Mouse (Mus musculus) intestine, embryonic 14.5 days (tissue): ENCODE data around the gene Tsnax. TPM values are rescaled to one million over a fixed set of nuclear protein-coding genes. Genes with fewer than 3 reads are reported as not detected.

Experiments
- ATAC-seq: fragments of 200-750 bp; cut with Nextera tagmentation; replicated peaks from 2 replicates; pipeline ENCODE4 v1.8.0; 2017; ENCODE audit warnings: low read depth, moderate number of reproducible peaks, moderate TSS enrichment, moderate library complexity; ENCODE audit not compliant: low FRiP score, low TSS enrichment
- DNase-seq: peaks from one replicate; pipeline ENCODE4 v3.0.0-alpha.2; 2018; ENCODE audit warnings: low spot score
- H3K27ac ChIP-seq: fragments of 300-500 bp; sonication (generic); 2 replicates; pipeline ENCODE4 v1.5.1; 2014; ENCODE audit warnings: low read depth, mild to moderate bottlenecking, control low read depth
- H3K27me3 ChIP-seq: fragments of 300-500 bp; sonication (generic); replicated peaks from 2 replicates; pipeline ENCODE4 v1.6.1; 2014; ENCODE audit warnings: low read length, control low read depth; ENCODE audit not compliant: control insufficient read depth, insufficient read depth
- H3K36me3 ChIP-seq: fragments of 300-500 bp; sonication (generic); 2 replicates; pipeline ENCODE4 v1.6.1; 2014; ENCODE audit warnings: low read length, control low read depth; ENCODE audit not compliant: control insufficient read depth, insufficient read depth
- H3K4me1 ChIP-seq: fragments of 300-500 bp; sonication (generic); replicated peaks from 2 replicates; pipeline ENCODE4 v1.6.1; 2014; ENCODE audit warnings: low read length, control low read depth, mixed read lengths; ENCODE audit not compliant: control insufficient read depth, insufficient read depth
- H3K4me2 ChIP-seq: fragments of 300-500 bp; sonication (generic); 2 replicates; pipeline ENCODE4 v1.6.1; 2014; ENCODE audit warnings: low read length
- H3K4me3 ChIP-seq: fragments of 300-500 bp; sonication (generic); 2 replicates; pipeline ENCODE4 v1.5.1; 2014; ENCODE audit warnings: low read depth, low read length, control low read depth, mixed read lengths
- H3K9ac ChIP-seq: fragments of 300-500 bp; sonication (generic); 2 replicates; pipeline ENCODE4 v1.6.1; 2014; ENCODE audit warnings: mild to moderate bottlenecking, low read length
- H3K9me3 ChIP-seq: fragments of 300-500 bp; sonication (generic); 2 replicates; pipeline ENCODE4 v1.6.1; 2016; ENCODE audit warnings: low read length, control low read depth; ENCODE audit not compliant: control insufficient read depth
- WGBS: fragments of 180-500 bp; shearing (Covaris S2); extraction: QIAGEN DNeasy Blood & Tissue Kit; methylation state at CpG from one replicate; pipeline ENCODE4 v1.1.7; 2014; 5-methylcytosine and 5-hydroxymethylcytosine counted together
- microRNA-seq: library from miRNA; unstranded; fragments of <30 nt; microRNA quantifications from one replicate; pipeline ENCODE4, GENCODE M21; 2016
- polyA plus RNA-seq: library from polyadenylated mRNA; unstranded; fragments of >200 nt; fragmentation: Nextera tagmentation; extraction: Ambion mirVana; gene quantifications from 2 replicates; pipeline ENCODE4 v1.2.1, GENCODE M21; 2014

The Tsnax gene
- polyA plus RNA-seq, 1 experiment from 2014 or later = 118 TPM

- Histone ChIP-seq H3K27ac (no peak overlapping the region), H3K36me3 (no peaks in the 10 kb centered on the region), H3K4me3 (no peak overlapping the region), H3K4me1 (peaks cover 3% of the 10 kb centered on the region), H3K9ac (no peak overlapping the region), H3K4me2 (no peak overlapping the region), H3K9me3 (no peaks in the 10 kb centered on the region), H3K27me3 (no peaks in the 10 kb centered on the region)
- WGBS = 47% methylated on average over 9 of the region's 9 CpGs
- ATAC-seq (no peak; the same call in 1 of the 2 replicates), DNase-seq (no peak)
Observed at GRCm38 (mm10) chr8:125078771-125079384, 66.1 kb downstream of the Tsnax start.

DNA sequence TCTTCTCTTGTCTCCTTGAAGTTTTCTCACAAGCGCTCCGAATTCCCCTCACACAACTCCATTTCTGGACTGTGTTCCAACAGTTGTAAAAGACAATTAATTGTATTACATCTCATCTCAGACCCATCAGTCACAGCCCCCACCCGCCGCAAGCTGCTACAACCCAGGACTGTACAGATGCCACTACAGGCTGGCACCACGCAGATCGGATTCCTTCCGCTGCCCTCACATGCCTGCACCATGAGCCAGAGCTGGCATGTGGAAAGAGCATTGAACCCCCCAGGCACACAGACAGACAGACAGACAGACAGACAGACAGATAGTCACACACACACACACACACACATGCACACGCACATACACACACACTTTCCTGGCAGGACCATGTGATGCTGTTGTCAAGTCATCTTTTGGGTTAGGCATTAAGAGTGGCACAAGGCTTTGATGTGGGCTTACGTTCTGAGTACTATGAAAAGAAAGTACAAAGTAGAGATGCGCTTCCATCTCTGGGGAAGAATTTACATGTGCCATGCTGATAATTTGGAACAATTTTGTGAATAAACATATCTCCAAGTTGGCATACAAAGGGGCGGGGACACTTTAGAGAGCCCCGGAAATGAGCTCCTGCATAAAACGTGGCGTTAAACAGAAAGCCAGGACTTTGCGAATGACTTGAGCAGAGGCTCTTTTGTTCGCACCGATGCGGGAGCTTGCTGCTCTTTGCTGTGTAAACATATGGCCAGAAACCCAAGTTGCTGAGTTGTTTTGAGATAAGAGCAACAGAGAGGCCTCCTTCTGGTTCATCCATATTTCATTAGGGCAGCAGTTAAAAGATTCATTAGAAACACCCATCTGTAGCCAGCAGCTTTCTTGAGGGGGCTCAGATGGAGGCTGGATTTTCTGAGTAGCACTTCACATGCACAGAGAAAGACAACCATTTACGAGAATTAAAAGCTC, 67.9 kb downstream of the Tsnax start:
- ATAC-seq (no peak), DNase-seq (no peak)
- H3K27ac ChIP-seq = no peak overlapping the region
- peak overlapping the region; percentile 16; the same call in 1 of the 2 replicates for H3K4me2 ChIP-seq
- 64% methylated on average over 19 of the region's 19 CpGs for WGBS
- H3K36me3 ChIP-seq = no peaks in the 10 kb centered on the region
- no peak overlapping the region for H3K4me3 ChIP-seq
- no peak overlapping the region for H3K9ac ChIP-seq
- no peaks in the 10 kb centered on the region for H3K9me3 ChIP-seq
- H3K4me1 ChIP-seq = peaks cover 3% of the 10 kb centered on the region
- no peaks in the 10 kb centered on the region for H3K27me3 ChIP-seq

DNA sequence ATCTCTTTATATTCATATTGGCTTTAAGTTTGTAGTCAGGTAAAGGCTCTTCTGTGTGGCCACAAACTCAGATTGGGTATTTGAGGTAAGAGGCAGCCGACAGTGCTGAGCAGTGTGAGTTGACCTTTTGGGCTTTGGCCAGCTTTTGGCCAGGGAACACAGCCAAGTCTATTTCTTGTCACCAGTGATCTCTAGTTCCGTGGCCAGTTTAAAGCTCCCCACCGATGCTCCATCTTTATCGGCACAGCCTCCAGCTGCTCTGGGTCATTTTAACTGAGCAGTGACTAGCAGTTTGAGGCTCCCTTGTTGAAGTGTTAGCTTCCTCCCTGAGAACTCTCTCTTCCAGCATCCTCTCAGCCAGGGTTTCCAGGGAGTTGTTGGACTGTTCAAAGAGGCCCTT, 70.9 kb downstream of the Tsnax start:
- peak overlapping the region; percentile 74 for H3K27ac ChIP-seq
- H3K36me3 ChIP-seq = no peaks in the 10 kb centered on the region
- no peaks in the 10 kb centered on the region for H3K9me3 ChIP-seq
- no peaks in the 10 kb centered on the region; the same call in none of the 2 replicates for H3K4me1 ChIP-seq
- ATAC-seq (no peak), DNase-seq (no peak)
- H3K4me2 ChIP-seq = no peak overlapping the region
- no peak overlapping the region for H3K9ac ChIP-seq
- WGBS = 55% methylated on average over 4 of the region's 4 CpGs
- H3K4me3 ChIP-seq = no peak overlapping the region
- H3K27me3 ChIP-seq = no peaks in the 10 kb centered on the region

Small RNAs within 50 kb of the gene (microRNA-seq; reads per million reads assigned to microRNA genes)
- not detected for gene Gm22197

Other genes with a start within 250 kb of the Tsnax start
- gene Trim67, start 219.9 kb upstream of the Tsnax start, polyA plus RNA-seq = 0.78 and 1.2 TPM in 2 replicates
- gene Gnpat, start 150.0 kb upstream of the Tsnax start, polyA plus RNA-seq = 103 and 105 TPM in 2 replicates
- gene 2810004N23Rik, start 149.9 kb upstream of the Tsnax start, polyA plus RNA-seq = 45.2 and 46.4 TPM in 2 replicates
- gene Exoc8, start 115.3 kb upstream of the Tsnax start, polyA plus RNA-seq = 7.5 and 7.7 TPM in 2 replicates
- gene Sprtn, start 115.1 kb upstream of the Tsnax start, polyA plus RNA-seq = 7.9 and 8.8 TPM in 2 replicates
- gene Egln1, start 63.7 kb upstream of the Tsnax start, polyA plus RNA-seq = 16.8 and 18.7 TPM in 2 replicates
- gene Disc1, start 41.2 kb downstream of the Tsnax start, polyA plus RNA-seq = 1.9 and 2.5 TPM in 2 replicates